Mouse (Mus musculus): Measurements from ENCODE around the gene Bmp2k.

Gene Bmp2k

GRCm38 (mm10) chr5:97092970-97093369 lies 95.5 kb downstream of the Bmp2k start:
- no peak for DNase-seq (ENCODE audit: extremely low read depth, low read depth)

- no peak for DNase-seq (ENCODE audit: extremely low read depth, low read depth)
Measured at GRCm38 (mm10) chr5:97095335-97095734, 97.8 kb downstream of the Bmp2k start.

- DNase-seq (ENCODE audit: extremely low read depth, low read depth) = no peak
Measured at GRCm38 (mm10) chr5:97097631-97098041, 100.1 kb downstream of the Bmp2k start.

- no peak for DNase-seq (ENCODE audit: extremely low read depth, low read depth)
Measured at GRCm38 (mm10) chr5:97099954-97100353, 102.5 kb downstream of the Bmp2k start.

- no peak for DNase-seq (ENCODE audit: extremely low read depth, low read depth)
Measured at GRCm38 (mm10) chr5:97108333-97108732, 110.8 kb downstream of the Bmp2k start.

- DNase-seq (ENCODE audit: extremely low read depth, low read depth) = no peak
Measured at GRCm38 (mm10) chr5:97110133-97110532, 112.6 kb downstream of the Bmp2k start.

GRCm38 (mm10) chr5:97110697-97111096 lies 113.2 kb downstream of the Bmp2k start:
- DNase-seq (ENCODE audit: extremely low read depth, low read depth) = no peak

- peak; percentile 60 for DNase-seq (ENCODE audit: extremely low read depth, low read depth)
Measured at GRCm38 (mm10) chr5:97111207-97111910, 113.9 kb downstream of the Bmp2k start, which contains the start of gene Paqr3. Gene Paqr3, minus strand, starts transcription at chr5:97111596.

- no peak for DNase-seq (ENCODE audit: extremely low read depth, low read depth)
Measured at GRCm38 (mm10) chr5:97124977-97125376, 127.5 kb downstream of the Bmp2k start.

- no peak for DNase-seq (ENCODE audit: extremely low read depth, low read depth)
Measured at GRCm38 (mm10) chr5:97125459-97125970, 128.0 kb downstream of the Bmp2k start.

GRCm38 (mm10) chr5:97126005-97126404 lies 128.5 kb downstream of the Bmp2k start:
- no peak for DNase-seq (ENCODE audit: extremely low read depth, low read depth)

GRCm38 (mm10) chr5:97127284-97127683 lies 129.8 kb downstream of the Bmp2k start:
- no peak for DNase-seq (ENCODE audit: extremely low read depth, low read depth)

GRCm38 (mm10) chr5:97128242-97129226 lies 131.0 kb downstream of the Bmp2k start:
- peak; percentile 73 for DNase-seq (ENCODE audit: extremely low read depth, low read depth)

GRCm38 (mm10) chr5:97129589-97129988 lies 132.1 kb downstream of the Bmp2k start:
- DNase-seq (ENCODE audit: extremely low read depth, low read depth) = no peak

- DNase-seq (ENCODE audit: extremely low read depth, low read depth) = no peak
Measured at GRCm38 (mm10) chr5:97135331-97135730, 137.8 kb downstream of the Bmp2k start.
